Mouse (Mus musculus): ENCODE measurements at regions not wholly inside any gene's neighbourhood (a gene's known extent, or its start where the extent isn't known, plus 50 kb on each side); places are given as distances from the start of the nearest gene placed in this dataset.

DNA sequence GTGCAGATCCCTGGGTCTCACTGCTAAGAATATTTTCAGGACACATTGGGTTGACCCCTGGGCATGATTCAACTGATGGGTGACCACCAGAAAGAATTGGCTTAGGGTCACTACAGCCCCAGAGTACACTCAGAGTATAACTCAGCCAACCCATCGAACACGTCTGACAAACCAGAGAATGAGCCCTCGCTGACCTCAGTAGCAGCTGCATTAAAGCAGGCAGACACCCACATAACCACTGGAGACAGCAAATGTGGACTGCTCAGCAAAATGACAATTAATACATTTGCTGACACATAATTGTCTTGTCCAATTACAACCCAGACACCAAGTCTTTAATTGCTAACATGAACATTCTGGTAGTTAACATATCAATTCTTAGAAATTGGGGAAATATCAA lies 175.7 kb downstream of the Cbln4 start:
- TF ChIP-seq POLR2A (IDR thresholded peaks at IDR 0.05; ENCODE audit: low read depth, low read length) = no peak
- no peak for TF ChIP-seq CTCF (IDR thresholded peaks at IDR 0.05; ENCODE audit: extremely low read depth, insufficient read length, insufficient replicate concordance, low read depth, low read length)
- Histone ChIP-seq H3K4me3 (ENCODE audit: low read depth, low read length) (no peak overlapping the region), H3K4me1 (ENCODE audit: control insufficient read depth, insufficient read depth, insufficient read length, low read length) (no peaks in the 10 kb centered on the region), H3K36me3 (ENCODE audit: control insufficient read depth, insufficient read depth, low read length) (no peaks in the 10 kb centered on the region), H3K27me3 (ENCODE audit: control insufficient read depth, insufficient read depth, low read length) (no peaks in the 10 kb centered on the region), H3K27ac (ENCODE audit: insufficient read depth, low read depth, low read length) (no peak overlapping the region)
- 95% methylated on average over 3 of the region's 3 CpGs for WGBS

GRCm38 (mm10) chr2:171864376-171864965 lies 178.8 kb downstream of the Cbln4 start:
- Histone ChIP-seq H3K27me3 (ENCODE audit: control insufficient read depth, insufficient read depth, low read length) (no peaks in the 10 kb centered on the region), H3K27ac (ENCODE audit: insufficient read depth, low read depth, low read length) (no peak overlapping the region), H3K36me3 (ENCODE audit: control insufficient read depth, insufficient read depth, low read length) (no peaks in the 10 kb centered on the region), H3K4me1 (ENCODE audit: control insufficient read depth, insufficient read depth, insufficient read length, low read length) (no peaks in the 10 kb centered on the region), H3K4me3 (ENCODE audit: low read depth, low read length) (no peak overlapping the region)
- TF ChIP-seq POLR2A (IDR thresholded peaks at IDR 0.05; ENCODE audit: low read depth, low read length) = no peak
- TF ChIP-seq CTCF (IDR thresholded peaks at IDR 0.05; ENCODE audit: extremely low read depth, insufficient read length, insufficient replicate concordance, low read depth, low read length) = no peak
- 93% methylated on average over 8 of the region's 8 CpGs for WGBS

GRCm38 (mm10) chr2:171862626-171863025 lies 180.6 kb downstream of the Cbln4 start:
- Histone ChIP-seq H3K36me3 (ENCODE audit: control insufficient read depth, insufficient read depth, low read length) (no peaks in the 10 kb centered on the region), H3K4me1 (ENCODE audit: control insufficient read depth, insufficient read depth, insufficient read length, low read length) (no peaks in the 10 kb centered on the region), H3K4me3 (ENCODE audit: low read depth, low read length) (no peak overlapping the region), H3K27me3 (ENCODE audit: control insufficient read depth, insufficient read depth, low read length) (no peaks in the 10 kb centered on the region), H3K27ac (ENCODE audit: insufficient read depth, low read depth, low read length) (no peak overlapping the region)
- TF ChIP-seq POLR2A (IDR thresholded peaks at IDR 0.05; ENCODE audit: low read depth, low read length) (no peak), CTCF (IDR thresholded peaks at IDR 0.05; ENCODE audit: extremely low read depth, insufficient read length, insufficient replicate concordance, low read depth, low read length) (no peak)
- WGBS = 93% methylated on average over 2 of the region's 2 CpGs

GRCm38 (mm10) chr2:171858894-171859293 lies 184.4 kb downstream of the Cbln4 start:
- WGBS = 61% methylated on average over 5 of the region's 5 CpGs
- no peak for TF ChIP-seq CTCF (IDR thresholded peaks at IDR 0.05; ENCODE audit: extremely low read depth, insufficient read length, insufficient replicate concordance, low read depth, low read length)
- TF ChIP-seq POLR2A (IDR thresholded peaks at IDR 0.05; ENCODE audit: low read depth, low read length) = no peak
- no peaks in the 10 kb centered on the region for H3K36me3 ChIP-seq (ENCODE audit: control insufficient read depth, insufficient read depth, low read length)
- H3K4me3 ChIP-seq (ENCODE audit: low read depth, low read length) = no peak overlapping the region
- H3K27me3 ChIP-seq (ENCODE audit: control insufficient read depth, insufficient read depth, low read length) = no peaks in the 10 kb centered on the region
- no peak overlapping the region for H3K27ac ChIP-seq (ENCODE audit: insufficient read depth, low read depth, low read length)
- peaks cover 2% of the 10 kb centered on the region; the same call in 1 of the 2 replicates for H3K4me1 ChIP-seq (ENCODE audit: control insufficient read depth, insufficient read depth, insufficient read length, low read length)

DNA sequence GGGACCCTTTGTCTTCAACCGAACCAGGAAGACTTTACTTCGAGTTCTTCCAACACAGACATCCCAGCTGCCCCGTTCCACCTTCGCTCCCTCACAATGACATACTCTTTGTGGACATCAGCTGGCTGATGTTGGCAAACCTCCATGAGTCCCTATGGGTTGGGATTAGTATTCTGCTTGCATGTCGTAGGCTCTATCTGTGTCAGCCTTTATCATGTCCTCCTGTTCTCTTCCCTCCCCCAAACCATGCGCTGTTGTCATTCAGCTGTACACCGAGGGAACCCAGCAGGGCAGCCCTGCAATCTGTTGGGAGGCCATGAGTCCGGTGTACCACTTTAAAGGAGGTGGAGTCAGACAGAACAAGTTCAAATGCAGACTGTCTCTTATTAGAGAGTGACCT lies 186.8 kb downstream of the Cbln4 start:
- no peak overlapping the region for H3K27ac ChIP-seq (ENCODE audit: insufficient read depth, low read depth, low read length)
- WGBS = 81% methylated on average over 8 of the region's 8 CpGs
- no peaks in the 10 kb centered on the region for H3K36me3 ChIP-seq (ENCODE audit: control insufficient read depth, insufficient read depth, low read length)
- peaks cover 7% of the 10 kb centered on the region; the same call in 1 of the 2 replicates for H3K4me1 ChIP-seq (ENCODE audit: control insufficient read depth, insufficient read depth, insufficient read length, low read length)
- no peaks in the 10 kb centered on the region for H3K27me3 ChIP-seq (ENCODE audit: control insufficient read depth, insufficient read depth, low read length)
- TF ChIP-seq POLR2A (IDR thresholded peaks at IDR 0.05; ENCODE audit: low read depth, low read length) (no peak), CTCF (IDR thresholded peaks at IDR 0.05; ENCODE audit: extremely low read depth, insufficient read length, insufficient replicate concordance, low read depth, low read length) (no peak)
- H3K4me3 ChIP-seq (ENCODE audit: low read depth, low read length) = no peak overlapping the region

- WGBS = 58% methylated on average over 4 of the region's 4 CpGs
- Histone ChIP-seq H3K27ac (ENCODE audit: insufficient read depth, low read depth, low read length) (no peak overlapping the region), H3K36me3 (ENCODE audit: control insufficient read depth, insufficient read depth, low read length) (no peaks in the 10 kb centered on the region), H3K4me1 (ENCODE audit: control insufficient read depth, insufficient read depth, insufficient read length, low read length) (no peaks in the 10 kb centered on the region), H3K27me3 (ENCODE audit: control insufficient read depth, insufficient read depth, low read length) (no peaks in the 10 kb centered on the region), H3K4me3 (ENCODE audit: low read depth, low read length) (no peak overlapping the region)
- TF ChIP-seq CTCF (IDR thresholded peaks at IDR 0.05; ENCODE audit: extremely low read depth, insufficient read length, insufficient replicate concordance, low read depth, low read length) (no peak), POLR2A (IDR thresholded peaks at IDR 0.05; ENCODE audit: low read depth, low read length) (no peak)
These were observed 196.3 kb downstream of the Cbln4 start for GRCm38 (mm10) chr2:171846826-171847492.

DNA sequence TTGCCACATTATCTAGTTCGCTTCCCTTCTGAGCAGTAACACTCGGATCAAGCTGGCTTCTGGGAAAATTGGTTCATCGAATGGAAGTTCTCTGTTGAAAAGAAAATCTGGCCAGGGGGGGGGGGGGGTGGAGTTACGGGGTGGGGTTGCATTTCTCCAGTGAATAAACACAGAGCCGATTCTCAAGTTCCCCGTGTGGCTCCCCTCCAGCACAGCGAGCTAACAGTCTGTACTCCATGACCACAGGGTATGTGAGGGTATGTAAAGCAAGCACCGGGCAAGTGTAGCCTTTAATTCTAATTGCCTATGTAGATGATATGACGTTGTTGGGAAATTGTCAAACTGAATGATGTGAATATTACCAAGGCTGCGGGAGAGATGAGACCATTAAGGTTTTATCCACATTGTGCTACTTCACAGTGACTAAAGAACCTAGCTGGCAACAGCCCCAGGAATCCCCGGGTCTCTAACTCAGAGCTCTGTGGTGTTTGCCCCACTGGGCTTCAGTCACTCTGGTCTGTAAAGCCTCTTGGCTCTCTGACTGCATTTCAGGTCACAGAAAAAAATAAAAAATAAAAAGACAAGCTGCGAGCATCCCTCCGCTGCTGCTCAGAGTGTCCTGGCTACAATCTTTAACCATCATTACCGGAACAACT lies 203.1 kb downstream of the Cbln4 start:
- Histone ChIP-seq H3K27ac (ENCODE audit: insufficient read depth, low read depth, low read length) (no peak overlapping the region), H3K36me3 (ENCODE audit: control insufficient read depth, insufficient read depth, low read length) (no peaks in the 10 kb centered on the region), H3K27me3 (ENCODE audit: control insufficient read depth, insufficient read depth, low read length) (no peaks in the 10 kb centered on the region), H3K4me3 (ENCODE audit: low read depth, low read length) (no peak overlapping the region), H3K4me1 (ENCODE audit: control insufficient read depth, insufficient read depth, insufficient read length, low read length) (no peaks in the 10 kb centered on the region)
- 60% methylated on average over 14 of the region's 14 CpGs for WGBS
- TF ChIP-seq CTCF (IDR thresholded peaks at IDR 0.05; ENCODE audit: extremely low read depth, insufficient read length, insufficient replicate concordance, low read depth, low read length) = no peak
- no peak for TF ChIP-seq POLR2A (IDR thresholded peaks at IDR 0.05; ENCODE audit: low read depth, low read length)
